Mouse (Mus musculus) testis, postnatal 14 days (tissue): ENCODE data around the gene Plch1.

Experiments used
- DNase-seq: peaks from one replicate; pipeline ENCODE4 v3.0.0; 2021; ENCODE audit warnings: low spot score

Plch1 gene

DNA sequence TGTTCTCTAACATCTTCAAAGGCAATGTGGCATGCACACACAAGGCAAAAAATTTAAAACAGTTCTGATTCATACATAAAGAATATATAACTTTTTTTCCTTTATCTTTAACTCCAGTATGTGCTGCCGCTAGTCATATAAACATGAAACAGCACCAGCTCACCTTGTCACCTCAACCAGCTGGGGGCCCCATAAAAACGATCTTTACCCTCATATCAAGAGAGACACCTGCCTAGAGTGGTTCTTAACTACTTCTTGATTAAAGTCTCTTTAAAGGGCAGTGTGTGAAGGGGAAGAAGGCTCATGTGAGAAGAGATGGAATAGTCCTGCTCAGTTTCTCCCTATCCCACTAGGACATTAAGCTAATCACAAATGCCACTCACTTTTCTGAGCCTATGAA, 205.6 kb downstream of the Plch1 start:
- DNase-seq: no peak

DNA sequence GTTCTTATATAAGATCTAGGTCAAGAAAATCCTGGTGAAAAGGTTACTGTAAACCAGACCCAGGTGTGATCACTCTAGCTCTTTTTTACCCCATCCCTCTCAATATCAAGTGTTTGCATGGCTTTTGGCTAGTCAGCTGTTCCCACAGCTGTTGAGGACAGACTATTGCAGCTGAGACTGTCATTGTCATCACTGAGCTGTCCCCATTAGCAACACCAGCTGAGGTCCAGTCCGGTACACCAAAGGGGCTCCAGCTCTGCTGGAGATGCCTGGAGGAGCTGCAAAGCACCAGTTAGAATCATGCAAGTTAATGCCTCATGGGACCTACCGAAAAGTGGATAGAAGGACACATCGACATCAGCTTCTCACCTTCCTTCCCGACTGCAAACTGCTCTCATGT, 206.5 kb downstream of the Plch1 start:
- no peak for DNase-seq

DNA sequence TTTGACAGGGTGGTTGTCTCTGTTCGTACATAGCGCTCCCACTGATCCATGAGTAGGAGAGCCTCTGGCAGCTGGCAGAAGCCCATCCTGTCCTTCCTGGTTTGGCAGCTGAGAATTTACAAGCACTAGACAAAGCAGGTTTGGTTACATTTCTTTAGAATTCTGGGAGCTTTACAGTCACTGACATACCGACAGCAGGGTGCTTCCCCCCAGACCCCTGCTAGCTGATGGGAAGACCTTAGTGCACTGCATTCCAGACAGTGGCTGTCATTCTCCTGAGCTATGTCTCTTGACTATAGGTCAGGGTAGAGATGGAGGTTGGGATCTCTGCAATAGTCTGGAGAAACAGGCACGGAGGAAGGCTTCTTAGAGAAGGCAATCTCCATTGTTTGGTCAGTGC, 230.5 kb downstream of the Plch1 start:
- DNase-seq: no peak

DNA sequence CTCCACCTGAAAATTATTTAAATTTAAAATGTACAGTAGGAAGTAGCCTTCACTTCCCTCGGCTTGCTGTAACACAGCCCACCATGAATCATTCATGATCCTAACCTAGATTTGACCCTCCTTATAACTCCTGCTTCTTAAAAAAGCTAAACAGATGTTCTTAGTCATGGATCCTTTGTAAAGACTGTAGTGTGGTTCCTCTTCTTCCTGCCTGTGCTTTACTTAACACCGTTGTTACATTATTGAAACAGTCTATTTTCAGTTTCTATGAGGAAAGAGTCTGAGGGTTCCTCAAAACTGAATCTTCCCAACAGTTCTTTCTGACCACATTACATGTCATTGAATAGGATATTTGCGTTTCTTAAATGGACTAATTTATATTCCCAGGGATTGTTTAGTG, 234.0 kb downstream of the Plch1 start:
- no peak for DNase-seq

DNA sequence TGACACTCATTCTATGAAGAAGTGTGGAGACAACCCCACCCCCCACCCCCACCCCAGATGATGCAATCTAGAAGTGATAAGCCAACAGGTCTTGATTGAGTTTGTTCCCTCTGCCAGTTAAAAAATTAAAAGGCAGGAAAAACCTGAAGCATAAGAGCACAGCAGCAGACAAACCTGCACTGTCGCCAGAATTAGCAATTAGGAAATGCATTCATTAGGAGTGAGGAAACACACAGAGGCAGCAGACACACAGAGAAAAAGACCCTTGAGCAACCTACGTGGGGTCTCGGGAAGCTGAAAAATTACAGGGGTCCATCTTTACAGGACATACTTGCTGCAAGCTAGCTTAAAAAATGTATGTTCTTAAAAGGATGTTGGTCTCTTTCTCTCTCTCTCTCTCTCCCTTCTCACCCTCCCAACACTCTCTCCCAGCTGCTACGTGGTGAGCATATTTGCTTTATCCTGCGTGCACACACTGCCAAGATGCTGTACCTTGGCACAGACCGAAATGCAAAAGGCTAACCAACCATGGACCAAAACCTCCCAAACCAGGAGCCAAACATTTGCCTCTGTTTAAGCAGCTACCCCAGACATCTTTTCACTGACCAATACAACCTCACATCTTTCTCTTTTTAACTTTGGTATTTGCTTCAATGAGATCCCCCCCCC, 234.6 kb downstream of the Plch1 start:
- DNase-seq: no peak
